Mouse (Mus musculus): ENCODE results near the gene Lrrc34. TPM values are rescaled to one million over a fixed set of nuclear protein-coding genes. Genes with fewer than 3 reads are reported as not detected.

The Lrrc34 gene
- total and polyA plus RNA-seq, 2 experiments from 2014 or later = 1.1 to 2.0 TPM

DNA sequence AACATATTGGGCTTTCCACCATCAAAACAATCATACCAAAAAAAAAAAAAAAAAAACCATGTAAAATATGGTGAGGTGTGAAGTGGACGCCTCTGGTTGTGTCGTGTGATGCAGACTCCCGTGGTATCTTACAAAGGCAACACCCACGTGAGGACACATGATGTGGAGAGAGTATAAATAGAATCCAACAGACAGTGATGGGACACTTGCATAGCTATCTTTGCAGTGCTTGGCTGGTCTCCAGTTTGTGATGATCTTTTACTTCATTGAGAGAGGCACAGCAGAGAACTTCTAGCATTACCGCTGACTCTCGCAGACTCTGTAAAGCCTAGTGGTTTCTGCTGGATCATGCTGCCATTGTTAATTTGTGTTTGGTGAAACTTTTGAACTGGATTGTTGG is 58.8 kb downstream of the Lrrc34 start:
- H3K27ac ChIP-seq (ENCODE audit: low read depth, low read length) = no peak overlapping the region

More for the DNA sequence above, 58.8 kb downstream of the Lrrc34 start:
- H3K36me3 ChIP-seq (ENCODE audit: insufficient read depth, low read length) = no peaks in the 10 kb centered on the region
- no peak overlapping the region for H3K4me2 ChIP-seq (ENCODE audit: low read depth, low read length, poor library complexity, severe bottlenecking)
- no peak overlapping the region for H3K4me3 ChIP-seq (ENCODE audit: low read depth, low read length)
- no peaks in the 10 kb centered on the region for H3K9me3 ChIP-seq (ENCODE audit: low read length)
- ATAC-seq (ENCODE audit: low FRiP score) (no peak), DNase-seq (ENCODE audit: low spot score) (no peak)
- no peaks in the 10 kb centered on the region for H3K27me3 ChIP-seq (ENCODE audit: insufficient read depth, low read length)
- H3K4me1 ChIP-seq (ENCODE audit: insufficient read depth, low read length) = no peaks in the 10 kb centered on the region
- no peak overlapping the region for H3K9ac ChIP-seq (replicated peaks; ENCODE audit: low read length, poor library complexity, severe bottlenecking)
- 83% methylated on average over 6 of the region's 6 CpGs for WGBS
- no peak for TF ChIP-seq CTCF (IDR thresholded peaks at IDR 0.05)

Other genes starting within 250 kb of the Lrrc34 start
- 4.7 and 5.1 TPM in 2 replicates for gene Mecom, start 99.9 kb downstream of the Lrrc34 start, total RNA-seq (2014; rRNA removed)
- 2.0 and 2.6 TPM in 2 replicates for gene Mecom, start 99.9 kb downstream of the Lrrc34 start, polyA plus RNA-seq (2015; fragmentation: Nextera tagmentation; extraction: Ambion mirVana)
- gene Actrt3, start 47.9 kb downstream of the Lrrc34 start, total RNA-seq (2014; rRNA removed) = 0.16 and 0.52 TPM in 2 replicates
- gene Actrt3, start 47.9 kb downstream of the Lrrc34 start, polyA plus RNA-seq (2015; fragmentation: Nextera tagmentation; extraction: Ambion mirVana) = 0.42 and 0.79 TPM in 2 replicates
- gene Mynn, start 45.8 kb downstream of the Lrrc34 start, total RNA-seq (2014; rRNA removed) = 17.2 and 23.8 TPM in 2 replicates
- 17.1 and 19.0 TPM in 2 replicates for gene Mynn, start 45.8 kb downstream of the Lrrc34 start, polyA plus RNA-seq (2015; fragmentation: Nextera tagmentation; extraction: Ambion mirVana)
- gene Lrriq4, start 3.4 kb downstream of the Lrrc34 start, total RNA-seq (2014; rRNA removed) = not detected in 2 replicates
- 0.09 TPM in 1 of 2 replicates, not detected in the other for gene Lrriq4, start 3.4 kb downstream of the Lrrc34 start, polyA plus RNA-seq (2015; fragmentation: Nextera tagmentation; extraction: Ambion mirVana)
- gene Lrrc31, start 52.0 kb upstream of the Lrrc34 start, total RNA-seq (2014; rRNA removed) = not detected in 2 replicates
- not detected in 2 replicates for gene Lrrc31, start 52.0 kb upstream of the Lrrc34 start, polyA plus RNA-seq (2015; fragmentation: Nextera tagmentation; extraction: Ambion mirVana)
- 0.05 and 0.33 TPM in 2 replicates for gene Samd7, start 98.4 kb upstream of the Lrrc34 start, total RNA-seq (2014; rRNA removed)
- gene Samd7, start 98.4 kb upstream of the Lrrc34 start, polyA plus RNA-seq (2015; fragmentation: Nextera tagmentation; extraction: Ambion mirVana) = 0.17 and 0.26 TPM in 2 replicates
- gene Sec62, start 145.0 kb upstream of the Lrrc34 start, total RNA-seq (2014; rRNA removed) = 58.6 and 65.1 TPM in 2 replicates
- gene Sec62, start 145.0 kb upstream of the Lrrc34 start, polyA plus RNA-seq (2015; fragmentation: Nextera tagmentation; extraction: Ambion mirVana) = 102 and 129 TPM in 2 replicates
- gene Gpr160, start 208.1 kb upstream of the Lrrc34 start, total RNA-seq (2014; rRNA removed) = 1.4 and 2.8 TPM in 2 replicates
- 1.9 and 2.2 TPM in 2 replicates for gene Gpr160, start 208.1 kb upstream of the Lrrc34 start, polyA plus RNA-seq (2015; fragmentation: Nextera tagmentation; extraction: Ambion mirVana)

Measured in midbrain, postnatal 0 days (tissue).